Mouse (Mus musculus): ENCODE measurements around the gene Adam1b. TPM values are rescaled to one million over a fixed set of nuclear protein-coding genes. Genes with fewer than 3 reads are reported as not detected.

Gene Adam1b
- total and polyA plus RNA-seq, 2 experiments from 2014 or later: 0.14 TPM; not detected in 1

- peak within 1 kb of the TSS; percentile 94 for H3K4me2 ChIP-seq (ENCODE audit: low read depth, low read length)
- H3K27me3 ChIP-seq (ENCODE audit: control insufficient read depth, insufficient read depth, low read length): no peaks in the 10 kb centered on the region
- TF ChIP-seq CTCF (IDR thresholded peaks at IDR 0.05; ENCODE audit: low read depth) (no peak), EP300 (IDR thresholded peaks at IDR 0.05; ENCODE audit: low read depth) (no peak)
- DNase-seq (ENCODE audit: low spot score): peak; percentile 92
- peak within 1 kb of the TSS; percentile 73 for H3K4me3 ChIP-seq (ENCODE audit: low read depth, low read length)
- no peaks in the 10 kb centered on the region for H3K9me3 ChIP-seq (replicated peaks; ENCODE audit: control insufficient read depth, low read length)
- peak within 1 kb of the TSS; percentile 99 for H3K27ac ChIP-seq (ENCODE audit: low read depth)
- peaks cover 30% of the 10 kb centered on the region for H3K4me1 ChIP-seq (ENCODE audit: control insufficient read depth, insufficient read depth)
- peak within 1 kb of the TSS; percentile 86 for H3K9ac ChIP-seq (replicated peaks; ENCODE audit: low read depth, low read length)
- WGBS: 1% methylated on average over 80 of the region's 97 CpGs
- peaks cover 21% of the 10 kb centered on the region for H3K36me3 ChIP-seq (replicated peaks; ENCODE audit: control insufficient read depth, insufficient read depth, low read length)
- peak; percentile 90 for ATAC-seq (ENCODE audit: insufficient read depth, low read depth)
These were observed 51.0 kb downstream of the Adam1b start, which contains the start of gene Erp29 for GRCm38 (mm10) chr5:121452026-121452869. Gene Erp29, minus strand, starts transcription at chr5:121452506.

DNA sequence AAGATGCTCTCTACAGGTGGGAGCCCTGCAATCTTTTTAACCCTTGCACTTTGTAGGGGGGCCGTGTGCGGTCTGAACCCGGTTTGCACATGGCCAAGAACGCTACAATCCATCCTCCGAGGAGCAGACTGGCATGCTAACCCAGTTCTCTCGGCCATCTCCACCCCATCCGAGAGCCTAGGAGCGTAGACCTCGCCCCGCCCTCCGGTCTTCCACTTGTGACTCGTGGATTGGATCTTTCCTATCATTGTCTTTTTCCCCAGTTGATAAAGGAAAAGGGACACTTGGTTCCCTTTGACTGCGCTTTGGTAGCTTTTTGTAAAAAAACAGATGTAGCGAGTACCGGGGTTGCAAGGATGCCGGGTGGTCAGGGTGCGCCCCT lies 51.6 kb downstream of the Adam1b start, which contains the start of gene Tmem116:
Tmem116 (plus strand) TSS at position 250 of the 382 bp plus-strand sequence.
- peak within 1 kb of the TSS; percentile 86 for H3K9ac ChIP-seq (replicated peaks; ENCODE audit: low read depth, low read length)
- peak within 1 kb of the TSS; percentile 94 for H3K4me2 ChIP-seq (ENCODE audit: low read depth, low read length)
- peaks cover 30% of the 10 kb centered on the region for H3K4me1 ChIP-seq (ENCODE audit: control insufficient read depth, insufficient read depth)
- H3K27me3 ChIP-seq (ENCODE audit: control insufficient read depth, insufficient read depth, low read length): no peaks in the 10 kb centered on the region
- under 1% methylated on average over 17 of the region's 17 CpGs for WGBS
- ATAC-seq (ENCODE audit: insufficient read depth, low read depth) (0 out of 2 replicates have a peak, but pooled peaks have one; percentile 11), DNase-seq (ENCODE audit: low spot score) (peak; percentile 17)
- peaks cover 27% of the 10 kb centered on the region for H3K36me3 ChIP-seq (replicated peaks; ENCODE audit: control insufficient read depth, insufficient read depth, low read length)
- TF ChIP-seq EP300 (IDR thresholded peaks at IDR 0.05; ENCODE audit: low read depth) (no peak), CTCF (IDR thresholded peaks at IDR 0.05; ENCODE audit: low read depth) (no peak)
- H3K9me3 ChIP-seq (replicated peaks; ENCODE audit: control insufficient read depth, low read length): no peaks in the 10 kb centered on the region
- peak within 1 kb of the TSS; percentile 73 for H3K4me3 ChIP-seq (ENCODE audit: low read depth, low read length)
- peak within 1 kb of the TSS; percentile 99 for H3K27ac ChIP-seq (ENCODE audit: low read depth)

DNA sequence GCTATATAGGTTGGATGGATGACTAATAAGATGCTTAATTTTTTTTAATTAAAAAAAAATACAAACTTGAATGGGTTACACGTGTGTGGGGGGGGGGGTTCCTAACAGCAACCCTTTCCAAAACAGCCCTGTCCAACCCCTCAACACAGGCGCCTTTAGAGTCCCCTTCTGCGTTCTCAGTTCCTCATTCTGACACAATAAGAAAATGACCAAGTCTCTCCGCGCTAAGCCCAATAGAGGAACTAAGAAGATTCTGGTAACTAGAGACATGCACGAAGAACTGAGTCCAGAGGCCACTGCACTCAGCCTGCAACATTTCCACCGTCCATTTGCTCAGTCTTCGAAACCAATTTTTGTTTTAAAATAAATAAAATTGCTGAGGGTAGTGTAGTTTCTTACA lies 52.0 kb downstream of the Adam1b start:
- Histone ChIP-seq H3K4me1 (ENCODE audit: control insufficient read depth, insufficient read depth) (peaks cover 27% of the 10 kb centered on the region), H3K27ac (ENCODE audit: low read depth) (peak overlapping the region; percentile 99), H3K9me3 (replicated peaks; ENCODE audit: control insufficient read depth, low read length) (no peaks in the 10 kb centered on the region), H3K27me3 (ENCODE audit: control insufficient read depth, insufficient read depth, low read length) (no peaks in the 10 kb centered on the region), H3K9ac (replicated peaks; ENCODE audit: low read depth, low read length) (peak overlapping the region; percentile 78), H3K4me3 (ENCODE audit: low read depth, low read length) (peak overlapping the region; percentile 73), H3K36me3 (replicated peaks; ENCODE audit: control insufficient read depth, insufficient read depth, low read length) (peaks cover 32% of the 10 kb centered on the region), H3K4me2 (ENCODE audit: low read depth, low read length) (peak overlapping the region; percentile 94)
- no peak for ATAC-seq (ENCODE audit: insufficient read depth, low read depth)
- TF ChIP-seq EP300 (IDR thresholded peaks at IDR 0.05; ENCODE audit: low read depth) (no peak), CTCF (IDR thresholded peaks at IDR 0.05; ENCODE audit: low read depth) (no peak)
- DNase-seq (ENCODE audit: low spot score): no peak
- WGBS: 23% methylated on average over 8 of the region's 8 CpGs

GRCm38 (mm10) chr5:121450476-121450875 lies 52.8 kb downstream of the Adam1b start:
- WGBS: 81% methylated on average over 9 of the region's 9 CpGs
- peaks cover 37% of the 10 kb centered on the region for H3K36me3 ChIP-seq (replicated peaks; ENCODE audit: control insufficient read depth, insufficient read depth, low read length)
- no peak overlapping the region; the same call in 1 of the 2 replicates for H3K9ac ChIP-seq (replicated peaks; ENCODE audit: low read depth, low read length)
- TF ChIP-seq EP300 (IDR thresholded peaks at IDR 0.05; ENCODE audit: low read depth) (no peak), CTCF (IDR thresholded peaks at IDR 0.05; ENCODE audit: low read depth) (no peak)
- DNase-seq (ENCODE audit: low spot score): no peak
- H3K9me3 ChIP-seq (replicated peaks; ENCODE audit: control insufficient read depth, low read length): no peaks in the 10 kb centered on the region
- H3K27me3 ChIP-seq (ENCODE audit: control insufficient read depth, insufficient read depth, low read length): no peaks in the 10 kb centered on the region
- ATAC-seq (ENCODE audit: insufficient read depth, low read depth): no peak
- H3K4me2 ChIP-seq (ENCODE audit: low read depth, low read length): no peak overlapping the region
- H3K27ac ChIP-seq (ENCODE audit: low read depth): no peak overlapping the region
- H3K4me3 ChIP-seq (ENCODE audit: low read depth, low read length): no peak overlapping the region
- H3K4me1 ChIP-seq (ENCODE audit: control insufficient read depth, insufficient read depth): peaks cover 27% of the 10 kb centered on the region

Other genes with a start within 250 kb of the Adam1b start
- gene Trafd1, start 117.8 kb downstream of the Adam1b start, total RNA-seq (2014; rRNA removed; ENCODE audit: low replicate concordance): 83.8 and 113 TPM in 2 replicates
- 67.2 and 67.7 TPM in 2 replicates for gene Trafd1, start 117.8 kb downstream of the Adam1b start, polyA plus RNA-seq (2015; fragmentation: Nextera tagmentation; extraction: Ambion mirVana)
- gene Naa25, start 105.5 kb downstream of the Adam1b start, total RNA-seq (2014; rRNA removed; ENCODE audit: low replicate concordance): 15.8 and 16.6 TPM in 2 replicates
- 19.9 and 21.4 TPM in 2 replicates for gene Naa25, start 105.5 kb downstream of the Adam1b start, polyA plus RNA-seq (2015; fragmentation: Nextera tagmentation; extraction: Ambion mirVana)
- 6.5 and 11.5 TPM in 2 replicates for gene Tmem116, start 51.5 kb downstream of the Adam1b start, total RNA-seq (2014; rRNA removed; ENCODE audit: low replicate concordance)
- 7.0 and 7.5 TPM in 2 replicates for gene Tmem116, start 51.5 kb downstream of the Adam1b start, polyA plus RNA-seq (2015; fragmentation: Nextera tagmentation; extraction: Ambion mirVana)
- gene Erp29, start 50.9 kb downstream of the Adam1b start, total RNA-seq (2014; rRNA removed; ENCODE audit: low replicate concordance): 32.5 and 55.4 TPM in 2 replicates
- 89.3 and 96.5 TPM in 2 replicates for gene Erp29, start 50.9 kb downstream of the Adam1b start, polyA plus RNA-seq (2015; fragmentation: Nextera tagmentation; extraction: Ambion mirVana)
- 1.5 and 4.1 TPM in 2 replicates for gene Adam1a, start 42.0 kb upstream of the Adam1b start, total RNA-seq (2014; rRNA removed; ENCODE audit: low replicate concordance)
- gene Adam1a, start 42.0 kb upstream of the Adam1b start, polyA plus RNA-seq (2015; fragmentation: Nextera tagmentation; extraction: Ambion mirVana): 0.44 and 0.48 TPM in 2 replicates
- gene Gm42878, start 42.0 kb upstream of the Adam1b start, total RNA-seq (2014; rRNA removed; ENCODE audit: low replicate concordance): 0.11 and 0.15 TPM in 2 replicates
- not detected in 2 replicates for gene Gm42878, start 42.0 kb upstream of the Adam1b start, polyA plus RNA-seq (2015; fragmentation: Nextera tagmentation; extraction: Ambion mirVana)
- gene Mapkapk5, start 42.5 kb upstream of the Adam1b start, total RNA-seq (2014; rRNA removed; ENCODE audit: low replicate concordance): 61.7 and 65.2 TPM in 2 replicates
- gene Mapkapk5, start 42.5 kb upstream of the Adam1b start, polyA plus RNA-seq (2015; fragmentation: Nextera tagmentation; extraction: Ambion mirVana): 30.6 and 31.0 TPM in 2 replicates
- gene Aldh2, start 90.4 kb upstream of the Adam1b start, total RNA-seq (2014; rRNA removed; ENCODE audit: low replicate concordance): 101 and 114 TPM in 2 replicates
- 126 and 127 TPM in 2 replicates for gene Aldh2, start 90.4 kb upstream of the Adam1b start, polyA plus RNA-seq (2015; fragmentation: Nextera tagmentation; extraction: Ambion mirVana)
- gene Acad12, start 115.5 kb upstream of the Adam1b start, total RNA-seq (2014; rRNA removed; ENCODE audit: low replicate concordance): 12.3 and 17.3 TPM in 2 replicates
- 6.9 and 8.8 TPM in 2 replicates for gene Acad12, start 115.5 kb upstream of the Adam1b start, polyA plus RNA-seq (2015; fragmentation: Nextera tagmentation; extraction: Ambion mirVana)
- gene Acad10, start 157.1 kb upstream of the Adam1b start, total RNA-seq (2014; rRNA removed; ENCODE audit: low replicate concordance): 3.7 and 6.1 TPM in 2 replicates
- gene Acad10, start 157.1 kb upstream of the Adam1b start, polyA plus RNA-seq (2015; fragmentation: Nextera tagmentation; extraction: Ambion mirVana): 1.8 and 2.2 TPM in 2 replicates
- gene Brap, start 157.1 kb upstream of the Adam1b start, total RNA-seq (2014; rRNA removed; ENCODE audit: low replicate concordance): 32.9 and 38.0 TPM in 2 replicates
- gene Brap, start 157.1 kb upstream of the Adam1b start, polyA plus RNA-seq (2015; fragmentation: Nextera tagmentation; extraction: Ambion mirVana): 20.7 and 23.2 TPM in 2 replicates
- gene Atxn2, start 207.9 kb upstream of the Adam1b start, total RNA-seq (2014; rRNA removed; ENCODE audit: low replicate concordance): 41.2 and 53.7 TPM in 2 replicates
- 36.8 and 41.7 TPM in 2 replicates for gene Atxn2, start 207.9 kb upstream of the Adam1b start, polyA plus RNA-seq (2015; fragmentation: Nextera tagmentation; extraction: Ambion mirVana)